Mouse (Mus musculus): ENCODE data around the gene Galnt10. TPM values are rescaled to one million over a fixed set of nuclear protein-coding genes. Genes with fewer than 3 reads are reported as not detected.

Gene Galnt10
- total and polyA plus RNA-seq, 3 experiments, result 17.5 to 41.2 (median 21.4) TPM

- no peak for TF ChIP-seq GATA1 (IDR thresholded peaks at IDR 0.05; ENCODE audit: borderline replicate concordance, low read length)
- TF ChIP-seq POLR2AphosphoS5 (IDR thresholded peaks at IDR 0.05; ENCODE audit: insufficient replicate concordance, low read depth, low read length), result no peak
- no peak for TF ChIP-seq CTCF (IDR thresholded peaks at IDR 0.05; ENCODE audit: low read depth, low read length)
- no peaks in the 10 kb centered on the region for H3K36me3 ChIP-seq (replicated peaks)
- peaks cover 12% of the 10 kb centered on the region for H3K4me1 ChIP-seq (ENCODE audit: insufficient read depth, low read depth, low read length)
- ATAC-seq (ENCODE audit: extremely low read depth, insufficient number of reproducible peaks, low FRiP score, poor library complexity, severe bottlenecking), result peak; percentile 34; the same call in 1 of the 2 replicates
- peaks cover 26% of the 10 kb centered on the region for H3K27me3 ChIP-seq (ENCODE audit: insufficient read depth, low read length)
- H3K4me3 ChIP-seq (ENCODE audit: low read depth, low read length), result no peak overlapping the region
- no peak for DNase-seq (ENCODE audit: low spot score)
- H3K9me3 ChIP-seq (replicated peaks), result no peaks in the 10 kb centered on the region
Measured at GRCm38 (mm10) chr11:57617526-57618264, 27.5 kb upstream of the Galnt10 start.

DNA sequence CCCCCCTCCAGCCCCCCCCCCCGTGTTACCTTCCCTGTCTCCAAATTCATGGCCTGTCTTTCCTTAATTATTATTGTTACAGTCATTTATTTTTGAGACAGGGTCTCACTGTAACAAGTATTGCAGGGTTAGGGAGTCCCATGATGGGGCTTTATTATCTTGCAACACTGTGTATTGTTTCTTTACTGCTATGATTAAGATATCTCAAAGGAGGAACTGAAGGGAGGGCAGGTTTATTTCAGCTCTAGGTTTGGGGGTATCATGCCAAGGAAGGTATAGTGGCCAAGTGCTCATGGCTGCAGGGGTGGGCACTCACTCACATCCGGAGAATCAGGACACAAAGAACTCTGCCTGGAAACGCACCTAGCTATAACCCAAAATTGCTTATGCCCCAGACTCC, 23.8 kb upstream of the Galnt10 start:
- Histone ChIP-seq H3K27me3 (ENCODE audit: insufficient read depth, low read length) (peaks cover 4% of the 10 kb centered on the region; the same call in 1 of the 2 replicates), H3K9me3 (replicated peaks) (no peaks in the 10 kb centered on the region), H3K36me3 (replicated peaks) (no peaks in the 10 kb centered on the region), H3K4me1 (ENCODE audit: insufficient read depth, low read depth, low read length) (peaks cover 37% of the 10 kb centered on the region), H3K4me3 (ENCODE audit: low read depth, low read length) (no peak overlapping the region)
- DNase-seq (ENCODE audit: low spot score) (no peak), ATAC-seq (ENCODE audit: extremely low read depth, insufficient number of reproducible peaks, low FRiP score, poor library complexity, severe bottlenecking) (no peak)
- TF ChIP-seq TAL1 (conservative IDR thresholded peaks at IDR 0.05; ENCODE audit: low read depth, low read length) (no peak), POLR2AphosphoS5 (IDR thresholded peaks at IDR 0.05; ENCODE audit: insufficient replicate concordance, low read depth, low read length) (no peak), GATA2 (IDR thresholded peaks at IDR 0.05; ENCODE audit: borderline replicate concordance, low read depth, low read length) (no peak), GATA1 (IDR thresholded peaks at IDR 0.05; ENCODE audit: borderline replicate concordance, low read length) (no peak), CTCF (IDR thresholded peaks at IDR 0.05; ENCODE audit: low read depth, low read length) (no peak)

GRCm38 (mm10) chr11:57621876-57622275, 23.4 kb upstream of the Galnt10 start:
- peaks cover 37% of the 10 kb centered on the region for H3K4me1 ChIP-seq (ENCODE audit: insufficient read depth, low read depth, low read length)
- H3K27me3 ChIP-seq (ENCODE audit: insufficient read depth, low read length), result peaks cover 4% of the 10 kb centered on the region; the same call in 1 of the 2 replicates
- no peak for ATAC-seq (ENCODE audit: extremely low read depth, insufficient number of reproducible peaks, low FRiP score, poor library complexity, severe bottlenecking)
- no peaks in the 10 kb centered on the region for H3K36me3 ChIP-seq (replicated peaks)
- no peaks in the 10 kb centered on the region for H3K9me3 ChIP-seq (replicated peaks)
- no peak overlapping the region for H3K4me3 ChIP-seq (ENCODE audit: low read depth, low read length)
- no peak for TF ChIP-seq GATA1 (IDR thresholded peaks at IDR 0.05; ENCODE audit: borderline replicate concordance, low read length)
- TF ChIP-seq TAL1 (conservative IDR thresholded peaks at IDR 0.05; ENCODE audit: low read depth, low read length), result no peak
- no peak for TF ChIP-seq GATA2 (IDR thresholded peaks at IDR 0.05; ENCODE audit: borderline replicate concordance, low read depth, low read length)
- no peak for TF ChIP-seq CTCF (IDR thresholded peaks at IDR 0.05; ENCODE audit: low read depth, low read length)
- no peak for TF ChIP-seq POLR2AphosphoS5 (IDR thresholded peaks at IDR 0.05; ENCODE audit: insufficient replicate concordance, low read depth, low read length)
- no peak for DNase-seq (ENCODE audit: low spot score)

DNA sequence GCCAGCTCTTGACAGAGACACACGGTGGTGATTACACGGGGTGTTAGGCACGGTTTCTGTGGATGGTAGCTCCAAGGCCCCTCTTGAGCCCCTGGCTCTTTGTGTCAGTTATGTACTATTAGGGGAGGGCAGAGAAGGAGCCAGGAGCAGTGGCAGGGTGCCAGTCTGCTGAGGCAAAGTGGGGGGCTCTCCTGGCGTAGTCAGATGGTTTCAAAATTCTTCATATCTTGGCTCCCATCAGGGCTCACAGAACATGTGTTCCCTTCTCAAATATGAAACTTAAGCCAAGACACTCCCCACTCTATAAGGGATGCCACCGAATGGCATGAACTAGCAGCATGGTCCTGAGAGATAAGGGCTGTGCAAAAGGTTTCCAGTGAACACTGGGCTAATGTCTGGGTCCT, 20.8 kb upstream of the Galnt10 start:
- Histone ChIP-seq H3K36me3 (replicated peaks) (no peaks in the 10 kb centered on the region), H3K4me3 (ENCODE audit: low read depth, low read length) (no peak overlapping the region), H3K4me1 (ENCODE audit: insufficient read depth, low read depth, low read length) (peaks cover 31% of the 10 kb centered on the region), H3K9me3 (replicated peaks) (no peaks in the 10 kb centered on the region), H3K27me3 (ENCODE audit: insufficient read depth, low read length) (peaks cover 2% of the 10 kb centered on the region; the same call in 1 of the 2 replicates)
- no peak for TF ChIP-seq GATA2 (IDR thresholded peaks at IDR 0.05; ENCODE audit: borderline replicate concordance, low read depth, low read length)
- TF ChIP-seq CTCF (IDR thresholded peaks at IDR 0.05; ENCODE audit: low read depth, low read length), result no peak
- TF ChIP-seq GATA1 (IDR thresholded peaks at IDR 0.05; ENCODE audit: borderline replicate concordance, low read length), result no peak
- TF ChIP-seq TAL1 (conservative IDR thresholded peaks at IDR 0.05; ENCODE audit: low read depth, low read length), result peak; percentile 67
- no peak for TF ChIP-seq POLR2AphosphoS5 (IDR thresholded peaks at IDR 0.05; ENCODE audit: insufficient replicate concordance, low read depth, low read length)
- peak; percentile 64 for DNase-seq (ENCODE audit: low spot score)
- ATAC-seq (ENCODE audit: extremely low read depth, insufficient number of reproducible peaks, low FRiP score, poor library complexity, severe bottlenecking), result peak; percentile 96

- peaks cover 33% of the 10 kb centered on the region for H3K4me1 ChIP-seq (ENCODE audit: insufficient read depth, low read depth, low read length)
- peaks cover 2% of the 10 kb centered on the region; the same call in 1 of the 2 replicates for H3K27me3 ChIP-seq (ENCODE audit: insufficient read depth, low read length)
- no peak for ATAC-seq (ENCODE audit: extremely low read depth, insufficient number of reproducible peaks, low FRiP score, poor library complexity, severe bottlenecking)
- no peaks in the 10 kb centered on the region for H3K9me3 ChIP-seq (replicated peaks)
- no peak overlapping the region for H3K4me3 ChIP-seq (ENCODE audit: low read depth, low read length)
- no peaks in the 10 kb centered on the region for H3K36me3 ChIP-seq (replicated peaks)
- TF ChIP-seq POLR2AphosphoS5 (IDR thresholded peaks at IDR 0.05; ENCODE audit: insufficient replicate concordance, low read depth, low read length), result no peak
- TF ChIP-seq GATA1 (IDR thresholded peaks at IDR 0.05; ENCODE audit: borderline replicate concordance, low read length), result no peak
- no peak for TF ChIP-seq CTCF (IDR thresholded peaks at IDR 0.05; ENCODE audit: low read depth, low read length)
- TF ChIP-seq TAL1 (conservative IDR thresholded peaks at IDR 0.05; ENCODE audit: low read depth, low read length), result no peak
- TF ChIP-seq GATA2 (IDR thresholded peaks at IDR 0.05; ENCODE audit: borderline replicate concordance, low read depth, low read length), result no peak
- no peak for DNase-seq (ENCODE audit: low spot score)
Measured at GRCm38 (mm10) chr11:57625465-57625864, 19.8 kb upstream of the Galnt10 start.

- TF ChIP-seq POLR2AphosphoS5 (IDR thresholded peaks at IDR 0.05; ENCODE audit: insufficient replicate concordance, low read depth, low read length) (no peak), GATA2 (IDR thresholded peaks at IDR 0.05; ENCODE audit: borderline replicate concordance, low read depth, low read length) (no peak), CTCF (IDR thresholded peaks at IDR 0.05; ENCODE audit: low read depth, low read length) (no peak), TAL1 (conservative IDR thresholded peaks at IDR 0.05; ENCODE audit: low read depth, low read length) (no peak), GATA1 (IDR thresholded peaks at IDR 0.05; ENCODE audit: borderline replicate concordance, low read length) (no peak)
- Histone ChIP-seq H3K27me3 (ENCODE audit: insufficient read depth, low read length) (peaks cover 9% of the 10 kb centered on the region), H3K4me3 (ENCODE audit: low read depth, low read length) (no peak overlapping the region), H3K36me3 (replicated peaks) (no peaks in the 10 kb centered on the region), H3K9me3 (replicated peaks) (peaks cover 2% of the 10 kb centered on the region; the same call in 1 of the 2 replicates), H3K4me1 (ENCODE audit: insufficient read depth, low read depth, low read length) (peaks cover 33% of the 10 kb centered on the region)
- ATAC-seq (ENCODE audit: extremely low read depth, insufficient number of reproducible peaks, low FRiP score, poor library complexity, severe bottlenecking) (no peak), DNase-seq (ENCODE audit: low spot score) (no peak)
Measured at GRCm38 (mm10) chr11:57627086-57627735, 18.0 kb upstream of the Galnt10 start.

Measured in G1E (cell line).